10 mouse cellular contexts compared by ENCODE assay signal in genomic region chr7:27164112-27164947, GRCm38 (mm10). TPM values are rescaled to one million over a fixed set of nuclear protein-coding genes. Genes with fewer than 3 reads are reported as not detected.
A peak's percentile ranks its signal among the peaks of the same experiment; 100 is the strongest.
DNase-seq lines count a peak whose midpoint lies in the region; ATAC-seq and TF ChIP-seq lines count a peak whose summit lies in the region.
"Had no signal": no experiment of that assay in that cellular context is flagged by ENCODE, and none has a peak within 500 bp of the region (broad histone marks: within the 10 kb centered on the region; RNA-seq: fewer than 3 reads in every experiment).

No protein-coding gene starts in this region.

- peaks cover 51% of the 10 kb centered on the region for H3K36me3 ChIP-seq in forebrain, embryonic 13.5 days (ENCODE audit: poor library complexity, severe bottlenecking)
- peaks cover 33% of the 10 kb centered on the region for H3K36me3 ChIP-seq in stomach, embryonic 14.5 days (ENCODE audit: control insufficient read depth, insufficient read depth, low read length)

- H3K9me3 ChIP-seq in forebrain, embryonic 13.5 days (replicated peaks) = no peaks in the 10 kb centered on the region
- no peaks in the 10 kb centered on the region for H3K9me3 ChIP-seq in stomach, embryonic 14.5 days (ENCODE audit: control insufficient read depth, low read depth, low read length)

- ATAC-seq in forebrain, embryonic 13.5 days = no peak
- ATAC-seq in stomach, embryonic 14.5 days (ENCODE audit: insufficient number of reproducible peaks, insufficient read depth, low FRiP score, low read depth) = no peak

- peak overlapping the region; percentile 72 for H3K4me3 ChIP-seq in gastrocnemius, adult 2 months
- peak overlapping the region; percentile 78 for H3K4me3 ChIP-seq in forebrain, embryonic 13.5 days
- H3K4me3 ChIP-seq in stomach, embryonic 14.5 days (ENCODE audit: low read depth, low read length) = peak overlapping the region; percentile 74; the same call in 1 of the 2 replicates

- DNase-seq in gastrocnemius, adult 2 months = peak; percentile 58
- DNase-seq in gastrocnemius, adult 18-20 months (ENCODE audit: low spot score) = no peak
- DNase-seq in R1 (ENCODE audit: low read depth, low spot score) = peak; percentile 80
- peak; percentile 40 for DNase-seq in kidney, postnatal 10 days
- no peak for DNase-seq in right cerebral cortex, postnatal 4 days
- DNase-seq in left cerebral cortex, adult 11 months (ENCODE audit: low spot score) = no peak

- H3K4me1 ChIP-seq in forebrain, embryonic 13.5 days = peaks cover 69% of the 10 kb centered on the region
- peaks cover 37% of the 10 kb centered on the region for H3K4me1 ChIP-seq in stomach, embryonic 14.5 days (ENCODE audit: control insufficient read depth, insufficient read depth, low read length)

- H3K27ac ChIP-seq in gastrocnemius, adult 2 months = peak overlapping the region; percentile 98
- H3K27ac ChIP-seq in forebrain, embryonic 13.5 days = no peak overlapping the region
- no peak overlapping the region for H3K27ac ChIP-seq in stomach, embryonic 14.5 days (ENCODE audit: low read length)

- peak overlapping the region; percentile 86 for H3K4me2 ChIP-seq in forebrain, embryonic 13.5 days
- H3K4me2 ChIP-seq in stomach, embryonic 14.5 days (replicated peaks; ENCODE audit: low read depth, low read length) = peak overlapping the region; percentile 88

- peak overlapping the region; percentile 86 for H3K9ac ChIP-seq in forebrain, embryonic 13.5 days
- 0 out of 2 replicates have a peak overlapping the region, but pooled peaks have one; percentile 6 for H3K9ac ChIP-seq in stomach, embryonic 14.5 days (replicated peaks; ENCODE audit: low read depth, low read length)

- no peaks in the 10 kb centered on the region for H3K27me3 ChIP-seq in forebrain, embryonic 13.5 days
- no peaks in the 10 kb centered on the region for H3K27me3 ChIP-seq in stomach, embryonic 14.5 days (ENCODE audit: control insufficient read depth, insufficient read depth, low read length)

- no peak for TF ChIP-seq CTCF in gastrocnemius, adult 2 months (IDR thresholded peaks at IDR 0.05)

- WGBS in forebrain, embryonic 13.5 days = 82% methylated on average over 33 of the region's 33 CpGs
- WGBS in stomach, embryonic 14.5 days = 75% methylated on average over 33 of the region's 33 CpGs

- intact Hi-C loops in gastrocnemius, adult 2 months (cut with DNase I) = loop anchor here (5.0 kb wide), 2 partner anchors 33 to 93 kb away; partner anchors contain the start of genes BC024978, Numbl and Snrpa

RNA-seq across cellular contexts. Expression of gene Egln2, which starts 2.3 kb away (rescaled TPM):
- total RNA-seq in gastrocnemius, adult 2 months (2021) = 100 to 1,000 TPM in 1 of 2 experiments, 10 to 100 TPM in 1; 97.6 to 119 TPM
- total RNA-seq in gastrocnemius, adult 18-20 months (2021) = 100 to 1,000 TPM; 107 to 108 TPM
- polyA plus RNA-seq in forebrain, embryonic 13.5 days (2015; fragmentation: Nextera tagmentation; extraction: Ambion mirVana) = 86.9 and 87.3 TPM in 2 replicates
- polyA plus RNA-seq in stomach, embryonic 14.5 days (2014; fragmentation: Nextera tagmentation; extraction: Ambion mirVana) = 39.0 and 42.5 TPM in 2 replicates

RNA-seq across cellular contexts. Expression of gene Cyp2t4, which starts 10.8 kb away (rescaled TPM):
- total RNA-seq in gastrocnemius, adult 2 months (2021) = not detected
- total RNA-seq in gastrocnemius, adult 18-20 months (2021) = not detected
- polyA plus RNA-seq in forebrain, embryonic 13.5 days (2015; fragmentation: Nextera tagmentation; extraction: Ambion mirVana) = 0.17 TPM in 1 of 2 replicates, not detected in the other
- 0.17 TPM in 1 of 2 replicates, not detected in the other for polyA plus RNA-seq in stomach, embryonic 14.5 days (2014; fragmentation: Nextera tagmentation; extraction: Ambion mirVana)
- polyA plus RNA-seq: C2C12; small intestine, adult 2 months had no signal

RNA-seq across cellular contexts. Expression of gene Rab4b, which starts 14.4 kb away (rescaled TPM):
- total RNA-seq in gastrocnemius, adult 2 months (2021) = 1 to 10 TPM; 5.7 to 6.5 TPM
- 1 to 10 TPM; 6.0 to 6.1 TPM for total RNA-seq in gastrocnemius, adult 18-20 months (2021)
- polyA plus RNA-seq in forebrain, embryonic 13.5 days (2015; fragmentation: Nextera tagmentation; extraction: Ambion mirVana) = 77.4 and 80.0 TPM in 2 replicates
- polyA plus RNA-seq in stomach, embryonic 14.5 days (2014; fragmentation: Nextera tagmentation; extraction: Ambion mirVana) = 68.6 and 71.1 TPM in 2 replicates

RNA-seq across cellular contexts. Expression of gene Gm21983, which starts 16.6 kb away (rescaled TPM):
- total RNA-seq in gastrocnemius, adult 2 months (2021) = under 1 TPM in 1 of 2 experiments, not detected in 1; 0.18 TPM
- under 1 TPM in 1 of 2 experiments, not detected in 1; 0.21 TPM for total RNA-seq in gastrocnemius, adult 18-20 months (2021)
- polyA plus RNA-seq in forebrain, embryonic 13.5 days (2015; fragmentation: Nextera tagmentation; extraction: Ambion mirVana) = not detected in 2 replicates
- not detected in 2 replicates for polyA plus RNA-seq in stomach, embryonic 14.5 days (2014; fragmentation: Nextera tagmentation; extraction: Ambion mirVana)

RNA-seq across cellular contexts. Expression of gene Mia, which starts 16.6 kb away (rescaled TPM):
- not detected for total RNA-seq in gastrocnemius, adult 2 months (2021)
- total RNA-seq in gastrocnemius, adult 18-20 months (2021) = not detected
- 4.3 and 6.2 TPM in 2 replicates for polyA plus RNA-seq in forebrain, embryonic 13.5 days (2015; fragmentation: Nextera tagmentation; extraction: Ambion mirVana)
- 2.4 and 6.3 TPM in 2 replicates for polyA plus RNA-seq in stomach, embryonic 14.5 days (2014; fragmentation: Nextera tagmentation; extraction: Ambion mirVana)
- polyA plus RNA-seq: small intestine, adult 2 months had no signal

Comparison
In these comparisons a context has a peak if more than half of its experiments do, and no peak if none do; other contexts are left out.
1. DNase-seq: peak in gastrocnemius, adult 2 months (single experiment), R1 (single experiment) and kidney, postnatal 10 days (single experiment); none in gastrocnemius, adult 18-20 months (single experiment), right cerebral cortex, postnatal 4 days (single experiment) and left cerebral cortex, adult 11 months (single experiment).
2. Peak in every context shown above with its lines, with median percentiles within 50 percentile points of each other: H3K4me3 ChIP-seq.